Mouse (Mus musculus): ENCODE results near the gene Thrb. TPM values are rescaled to one million over a fixed set of nuclear protein-coding genes. Genes with fewer than 3 reads are reported as not detected.

Gene Thrb
- total and polyA plus RNA-seq, 3 experiments: not detected

DNA sequence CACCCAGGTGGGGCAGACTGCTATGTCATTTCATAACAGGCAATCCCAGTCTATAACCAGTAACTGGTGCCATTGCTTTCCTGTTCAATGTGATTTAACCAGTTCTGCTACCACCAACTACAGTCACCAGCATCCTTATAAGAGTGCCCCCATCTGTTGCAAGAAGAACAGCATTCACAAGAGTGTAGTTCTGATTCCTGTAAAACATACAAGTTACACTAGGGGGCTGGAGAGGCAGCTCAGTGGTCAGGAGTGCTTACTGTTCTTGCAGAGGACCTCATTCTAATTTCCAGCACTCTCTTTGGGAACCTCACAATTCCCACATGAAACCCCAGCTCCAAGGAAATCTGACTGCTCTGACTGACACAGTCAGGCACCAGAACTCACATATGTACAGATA, 318.2 kb downstream of the Thrb start:
- H3K27ac ChIP-seq (ENCODE audit: control insufficient read depth, low read depth, low read length): no peak overlapping the region
- no peaks in the 10 kb centered on the region for H3K36me3 ChIP-seq (ENCODE audit: control insufficient read depth in 1 of 2, insufficient read depth in 2 of 2, low read length in 2 of 2)
- TF ChIP-seq RAD21 (IDR thresholded peaks at IDR 0.05; ENCODE audit: low read depth, low read length) (no peak), HCFC1 (IDR thresholded peaks at IDR 0.05; ENCODE audit: low read depth, low read length) (no peak), SMC3 (IDR thresholded peaks at IDR 0.05; ENCODE audit: low read depth, low read length) (no peak), ELF1 (IDR thresholded peaks at IDR 0.05; ENCODE audit: low read depth, low read length) (no peak), USF2 (IDR thresholded peaks at IDR 0.05; ENCODE audit: borderline replicate concordance in 1 of 2, insufficient read depth in 1 of 2, low read depth in 1 of 2, low read length in 2 of 2) (no peak), ZKSCAN1 (IDR thresholded peaks at IDR 0.05; ENCODE audit: low read depth, low read length) (no peak), MYB (IDR thresholded peaks at IDR 0.05; ENCODE audit: low read depth, low read length) (no peak), TBP (IDR thresholded peaks at IDR 0.05; ENCODE audit: low read depth, low read length) (no peak), KAT2A (conservative IDR thresholded peaks at IDR 0.05; ENCODE audit: low read depth, low read length) (no peak)
- no peak overlapping the region for H3K9ac ChIP-seq (ENCODE audit: control insufficient read depth, low read depth, low read length, poor library complexity, severe bottlenecking)
- H3K79me2 ChIP-seq (ENCODE audit: control insufficient read depth, insufficient read depth, low read length, poor library complexity): no peaks in the 10 kb centered on the region
- H3K9me3 ChIP-seq (replicated peaks; ENCODE audit: insufficient read depth, low read length): no peaks in the 10 kb centered on the region
- no peaks in the 10 kb centered on the region for H3K4me1 ChIP-seq (ENCODE audit: control insufficient read depth in 1 of 2, insufficient read depth in 2 of 2, low read length in 2 of 2)
- no peak overlapping the region for H3K4me3 ChIP-seq (ENCODE audit: control insufficient read depth in 1 of 2, insufficient read depth in 1 of 2, low read depth in 2 of 2, low read length in 2 of 2)
- no peak for DNase-seq (ENCODE audit: low read depth, low spot score)
- H3K27me3 ChIP-seq (ENCODE audit: control insufficient read depth in 1 of 2, insufficient read depth in 2 of 2, low read length in 2 of 2): no peaks in the 10 kb centered on the region

DNA sequence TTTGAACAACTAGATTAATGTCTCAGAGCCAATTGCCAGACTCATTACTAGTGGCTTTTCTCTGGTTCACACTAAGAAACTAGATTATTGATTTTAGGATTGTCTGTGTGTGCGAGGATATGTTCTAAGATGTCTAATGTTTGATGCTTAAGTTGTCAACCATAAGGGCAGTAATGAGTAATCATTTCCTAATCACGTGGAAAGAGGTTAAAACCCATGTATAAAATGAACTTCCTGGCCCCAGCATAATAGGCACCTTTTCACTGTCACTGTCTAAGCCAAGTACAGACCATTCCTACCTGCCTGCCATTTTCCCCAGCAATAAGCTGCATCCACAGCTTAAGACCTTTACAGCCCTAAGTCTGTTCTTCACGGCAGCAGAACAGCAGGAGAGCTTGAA, 321.2 kb downstream of the Thrb start:
- Histone ChIP-seq H3K9ac (ENCODE audit: control insufficient read depth, low read depth, low read length, poor library complexity, severe bottlenecking) (no peak overlapping the region), H3K9me3 (replicated peaks; ENCODE audit: insufficient read depth, low read length) (no peaks in the 10 kb centered on the region), H3K79me2 (ENCODE audit: control insufficient read depth, insufficient read depth, low read length, poor library complexity) (no peaks in the 10 kb centered on the region), H3K4me1 (ENCODE audit: control insufficient read depth in 1 of 2, insufficient read depth in 2 of 2, low read length in 2 of 2) (no peaks in the 10 kb centered on the region), H3K27ac (ENCODE audit: control insufficient read depth, low read depth, low read length) (no peak overlapping the region), H3K27me3 (ENCODE audit: control insufficient read depth in 1 of 2, insufficient read depth in 2 of 2, low read length in 2 of 2) (no peaks in the 10 kb centered on the region), H3K36me3 (ENCODE audit: control insufficient read depth in 1 of 2, insufficient read depth in 2 of 2, low read length in 2 of 2) (no peaks in the 10 kb centered on the region), H3K4me3 (ENCODE audit: control insufficient read depth in 1 of 2, insufficient read depth in 1 of 2, low read depth in 2 of 2, low read length in 2 of 2) (no peak overlapping the region)
- DNase-seq (ENCODE audit: low read depth, low spot score): no peak
- TF ChIP-seq MEF2A (IDR thresholded peaks at IDR 0.05; ENCODE audit: extremely low read depth, insufficient replicate concordance, low read depth, low read length, poor library complexity, severe bottlenecking): no peak
- no peak for TF ChIP-seq MAX (IDR thresholded peaks at IDR 0.05; ENCODE audit: low read length)
- no peak for TF ChIP-seq RAD21 (IDR thresholded peaks at IDR 0.05; ENCODE audit: low read depth, low read length)
- no peak for TF ChIP-seq TAL1 (IDR thresholded peaks at IDR 0.05; ENCODE audit: low read length)
- no peak for TF ChIP-seq ZNF384 (IDR thresholded peaks at IDR 0.05; ENCODE audit: low read depth, low read length)

DNA sequence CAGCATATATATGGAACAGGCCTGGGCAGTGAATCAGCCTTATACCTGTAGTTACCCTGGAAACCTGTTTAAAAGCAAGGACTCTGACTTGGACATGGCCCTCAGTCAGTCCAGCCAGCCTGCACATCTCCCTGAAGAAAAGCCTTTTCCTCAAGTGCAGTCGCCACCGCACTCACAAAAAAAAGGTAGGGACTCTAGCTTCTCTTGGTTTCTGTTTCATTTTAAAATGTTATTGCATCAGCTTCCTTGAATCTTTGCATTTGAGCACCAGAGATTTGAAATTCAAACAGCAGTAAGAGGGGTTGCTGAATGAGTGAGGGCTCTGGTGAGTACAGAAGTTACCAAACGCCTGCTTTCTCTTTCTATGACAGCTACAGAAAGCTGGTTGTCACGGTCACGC, 322.0 kb downstream of the Thrb start:
- H3K9ac ChIP-seq (ENCODE audit: control insufficient read depth, low read depth, low read length, poor library complexity, severe bottlenecking): no peak overlapping the region
- H3K36me3 ChIP-seq (ENCODE audit: control insufficient read depth in 1 of 2, insufficient read depth in 2 of 2, low read length in 2 of 2): no peaks in the 10 kb centered on the region
- no peak for TF ChIP-seq POLR2AphosphoS5 (IDR thresholded peaks at IDR 0.05; ENCODE audit: borderline replicate concordance, low read depth, low read length)
- TF ChIP-seq RAD21 (IDR thresholded peaks at IDR 0.05; ENCODE audit: low read depth, low read length): no peak
- no peak for TF ChIP-seq TBP (IDR thresholded peaks at IDR 0.05; ENCODE audit: low read depth, low read length)
- TF ChIP-seq POLR2A (IDR thresholded peaks at IDR 0.05; ENCODE audit: control insufficient read depth in 1 of 2, insufficient read depth in 1 of 2, low read depth in 1 of 2, low read length in 2 of 2, poor library complexity in 1 of 2): no peak
- TF ChIP-seq CTCF (IDR thresholded peaks at IDR 0.05 in 2 of 3, conservative IDR thresholded peaks at IDR 0.05 in 1 of 3; ENCODE audit: control insufficient read depth in 1 of 3, insufficient read depth in 1 of 3, low read depth in 2 of 3, low read length in 3 of 3, poor library complexity in 1 of 3, severe bottlenecking in 1 of 3): no peak
- no peak for TF ChIP-seq ZC3H11A (IDR thresholded peaks at IDR 0.05; ENCODE audit: low read depth, low read length)
- TF ChIP-seq CHD1 (IDR thresholded peaks at IDR 0.05; ENCODE audit: low read depth, low read length): no peak
- TF ChIP-seq MYC (IDR thresholded peaks at IDR 0.05; ENCODE audit: low read depth, low read length): no peak
- no peak for TF ChIP-seq USF1 (IDR thresholded peaks at IDR 0.05; ENCODE audit: low read depth, low read length)
- H3K27me3 ChIP-seq (ENCODE audit: control insufficient read depth in 1 of 2, insufficient read depth in 2 of 2, low read length in 2 of 2): no peaks in the 10 kb centered on the region
- H3K4me3 ChIP-seq (ENCODE audit: control insufficient read depth in 1 of 2, insufficient read depth in 1 of 2, low read depth in 2 of 2, low read length in 2 of 2): no peak overlapping the region
- no peak overlapping the region for H3K27ac ChIP-seq (ENCODE audit: control insufficient read depth, low read depth, low read length)
- H3K79me2 ChIP-seq (ENCODE audit: control insufficient read depth, insufficient read depth, low read length, poor library complexity): no peaks in the 10 kb centered on the region
- no peaks in the 10 kb centered on the region for H3K9me3 ChIP-seq (replicated peaks; ENCODE audit: insufficient read depth, low read length)
- H3K4me1 ChIP-seq (ENCODE audit: control insufficient read depth in 1 of 2, insufficient read depth in 2 of 2, low read length in 2 of 2): no peaks in the 10 kb centered on the region
- no peak for DNase-seq (ENCODE audit: low read depth, low spot score)
